Mouse (Mus musculus): Measurements from ENCODE around the gene C5ar2.
"Not testable (repeated sequence)": the region's sequence is repeated elsewhere in the genome, so short reads cannot be mapped to it uniquely, and the experiment has no call there.

C5ar2 gene

DNA sequence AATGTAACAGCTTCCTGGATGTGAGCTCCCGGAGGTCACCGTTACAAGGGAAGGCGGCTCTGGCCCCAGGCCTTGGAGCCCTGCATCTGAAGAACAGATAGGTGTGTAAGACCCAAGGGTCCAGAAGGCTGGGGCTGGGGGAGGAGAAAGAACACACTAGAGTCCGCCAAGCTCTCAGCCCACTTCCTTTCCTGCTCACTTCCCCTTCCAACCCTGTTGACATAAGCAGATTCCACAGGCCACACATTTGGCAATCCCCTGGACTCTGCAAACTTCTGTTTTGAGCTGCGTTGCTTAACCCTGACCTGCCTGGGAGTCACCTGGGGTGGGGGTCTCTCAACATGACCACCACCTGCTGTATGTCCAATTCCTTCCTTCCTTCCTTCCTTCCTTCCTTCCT is at the start of gene C5ar2:
TSS of gene C5ar2 (minus strand) at position 88 of the 400 bp plus-strand sequence.
- DNase-seq, result no peak

DNA sequence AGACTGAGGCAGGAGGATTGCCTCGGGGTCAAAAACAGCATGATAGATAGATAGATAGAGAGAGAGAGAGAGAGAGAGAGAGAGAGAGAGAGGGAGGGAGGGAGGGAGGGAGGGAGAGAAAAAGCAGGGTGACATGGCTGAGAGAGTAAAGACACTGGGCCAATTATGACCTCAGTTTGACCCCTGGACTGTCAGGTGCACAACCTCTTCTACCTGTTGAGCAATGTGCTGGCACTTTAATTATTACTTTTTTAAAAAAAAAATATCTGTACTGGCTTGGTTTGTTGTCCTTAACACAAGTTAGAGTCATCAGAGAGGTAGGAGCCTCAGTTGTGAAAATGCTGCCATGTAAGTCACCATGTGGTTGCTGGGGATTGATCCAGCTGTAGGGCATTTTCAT is 43.8 kb upstream of the C5ar2 start:
- DNase-seq, result no peak

DNA sequence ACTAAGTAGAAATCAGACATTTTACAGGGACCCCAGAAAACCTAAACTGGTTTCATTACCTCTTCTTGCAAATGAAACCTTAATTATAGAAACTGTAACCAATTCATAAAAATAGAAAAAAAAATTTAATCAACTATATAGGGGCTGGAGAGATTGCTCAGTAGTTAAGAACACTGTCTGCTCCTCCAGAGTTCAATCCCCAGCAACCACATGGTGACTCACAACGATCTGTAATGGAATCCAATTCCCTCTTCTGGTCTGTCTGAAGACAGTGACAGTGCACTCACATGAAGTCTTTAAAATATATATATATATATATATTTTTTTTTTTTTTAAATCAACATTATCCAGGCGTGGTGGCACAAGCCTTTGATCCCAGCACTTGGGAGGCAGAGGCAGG is 43.1 kb upstream of the C5ar2 start:
- no peak for DNase-seq

DNA sequence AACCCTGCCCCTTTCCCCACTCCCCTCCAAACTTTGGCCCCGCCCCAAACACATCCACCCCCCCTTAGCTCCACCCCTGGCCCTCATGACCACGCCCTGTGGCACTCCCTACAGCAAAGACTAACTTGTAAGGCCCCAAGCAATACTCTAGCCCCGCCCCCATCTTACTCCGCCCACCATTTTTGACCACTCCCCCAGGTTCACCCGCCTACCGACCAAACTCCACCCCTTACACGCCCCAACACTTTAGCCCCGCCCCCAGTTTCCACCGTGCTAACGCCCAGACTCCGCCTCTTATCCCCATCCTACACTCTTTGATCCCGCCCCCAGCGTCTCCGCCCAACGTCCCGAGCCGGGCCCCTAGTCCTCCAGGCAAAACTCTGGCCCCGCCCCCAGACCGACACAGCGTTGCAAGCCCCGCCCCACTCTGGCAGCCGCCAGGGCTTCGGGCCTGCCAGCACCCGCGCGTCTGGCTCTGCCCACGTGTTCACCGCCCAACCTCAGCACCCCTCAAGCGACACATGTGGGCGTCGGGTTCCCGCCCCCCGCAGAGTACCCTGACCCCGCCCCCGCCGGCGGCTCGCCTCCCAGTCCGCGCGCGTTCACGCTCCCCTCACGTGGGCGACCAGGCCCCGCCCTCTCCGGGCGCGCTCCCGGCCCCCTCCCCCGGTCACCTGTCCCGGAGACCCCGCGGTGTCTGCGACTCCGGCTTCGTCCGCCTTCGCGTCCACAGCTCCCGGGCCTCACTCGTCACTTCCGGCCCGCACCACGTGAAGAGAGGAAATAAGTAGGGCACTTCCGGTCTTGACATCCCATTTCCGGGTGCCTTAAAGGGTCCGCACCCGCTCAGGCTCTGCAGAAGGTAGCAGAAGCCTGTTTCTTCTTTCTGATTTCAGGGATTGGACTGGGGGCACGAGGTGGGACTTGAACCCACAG is 42.3 kb upstream of the C5ar2 start, which contains the start of gene Ccdc9:
TSS of gene Ccdc9 (minus strand) at position 770 of the 936 bp plus-strand sequence.
- peak; percentile 100 for DNase-seq

DNA sequence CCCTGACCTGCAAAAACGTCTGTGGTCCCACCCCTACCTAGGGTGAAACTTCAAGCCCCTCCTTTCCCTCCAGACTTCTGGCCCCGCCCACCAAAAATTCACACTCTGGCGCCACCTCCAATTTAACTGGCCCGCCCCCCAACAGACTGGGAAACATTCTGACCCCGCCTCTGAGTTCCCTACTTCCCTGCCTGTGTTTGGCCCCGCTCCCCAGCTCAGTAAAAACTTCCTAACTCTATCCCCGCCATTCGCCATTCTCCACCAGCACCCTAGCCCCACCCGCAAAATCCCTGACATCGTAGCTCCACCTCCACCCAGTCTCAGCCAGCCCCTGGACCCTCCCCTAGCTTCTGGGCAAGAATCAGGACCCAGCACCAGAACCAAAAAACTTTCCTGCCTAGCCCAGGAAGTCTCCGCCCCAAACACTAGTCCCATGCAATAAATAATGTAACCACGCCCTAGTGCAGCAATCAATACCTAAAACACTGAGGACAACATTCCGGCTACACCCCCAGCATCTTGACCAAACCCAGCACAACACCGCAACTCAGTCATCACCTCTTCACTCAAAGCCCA is 41.6 kb upstream of the C5ar2 start:
- peak; percentile 38 for DNase-seq

DNA sequence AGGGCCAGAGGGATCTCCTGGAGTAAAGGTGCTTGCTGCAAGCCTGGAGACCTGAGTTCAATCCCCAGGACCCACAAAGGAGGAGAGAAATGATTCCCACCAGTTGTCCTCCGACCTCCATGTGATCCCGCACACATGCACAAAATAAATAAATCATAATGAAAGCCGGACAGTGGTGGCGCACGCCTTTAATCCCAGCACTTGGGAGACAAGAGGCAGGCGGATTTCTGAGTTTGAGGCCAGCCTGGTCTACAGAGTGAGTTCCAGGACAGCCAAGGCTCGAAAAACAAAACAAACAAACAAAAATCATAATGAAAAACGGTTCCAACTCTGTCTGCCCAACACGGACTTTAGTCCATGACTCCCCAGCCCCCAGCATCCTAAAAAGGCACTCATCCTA is 41.0 kb upstream of the C5ar2 start:
- no peak for DNase-seq

DNA sequence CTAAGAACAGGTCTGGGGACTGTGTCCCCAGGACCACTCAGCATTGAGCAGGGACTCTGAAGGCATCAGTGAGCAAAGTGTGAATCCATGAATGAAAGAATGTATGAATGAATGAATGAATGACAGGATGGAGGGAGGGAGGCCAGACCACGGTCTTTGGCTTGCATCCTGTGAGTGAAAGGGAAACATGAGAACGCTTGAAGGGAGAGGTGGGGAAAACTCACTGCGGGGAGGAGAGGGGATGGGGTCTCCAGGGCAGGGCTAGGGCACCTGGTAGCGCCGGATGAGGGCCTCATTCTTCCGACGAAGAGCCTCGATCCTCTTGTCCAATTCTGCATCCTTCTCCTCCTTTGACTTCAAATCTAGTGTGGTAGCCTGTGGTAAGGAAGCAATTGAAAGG is 40.0 kb upstream of the C5ar2 start:
- DNase-seq, result no peak

DNA sequence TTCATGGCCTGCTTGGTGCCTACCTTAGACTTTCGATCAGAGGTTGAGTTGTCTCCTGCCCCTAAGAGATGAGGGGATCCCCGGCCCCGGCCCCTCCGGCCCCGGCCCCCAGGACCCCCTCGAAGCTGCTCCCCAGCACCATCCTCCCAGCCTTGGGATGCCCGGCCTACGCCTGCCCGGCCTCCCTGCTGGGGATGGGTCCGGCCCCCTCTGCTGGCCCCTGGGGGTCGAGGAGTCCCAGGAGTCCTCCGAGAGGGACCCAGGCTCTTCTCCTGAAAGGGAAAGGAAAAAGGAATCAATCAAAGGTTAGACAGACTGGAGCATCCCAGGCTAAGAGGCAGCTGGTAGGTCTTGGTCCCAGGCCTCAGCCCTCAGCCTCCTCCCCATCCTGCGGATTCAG is 38.4 kb upstream of the C5ar2 start:
- no peak for DNase-seq

DNA sequence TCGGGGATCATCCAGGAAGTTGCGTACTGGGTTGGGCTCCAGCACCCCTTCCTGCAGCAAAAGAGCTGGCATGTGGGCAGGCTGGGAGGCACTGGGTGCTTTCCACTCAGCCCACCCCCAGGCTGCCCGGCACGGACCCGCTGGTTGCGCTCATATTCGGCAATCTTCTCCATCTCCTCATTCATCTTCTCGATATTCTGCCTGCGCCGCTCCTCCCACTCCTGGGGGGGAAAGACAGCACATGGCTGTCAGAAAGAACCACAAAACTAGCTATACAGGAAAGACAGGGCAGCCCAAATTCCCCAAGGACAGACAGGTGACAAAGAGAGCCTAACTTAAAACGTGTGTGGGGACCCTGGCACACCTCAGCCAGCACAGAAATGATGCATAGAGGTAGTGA is 36.8 kb upstream of the C5ar2 start:
- DNase-seq, result no peak

DNA sequence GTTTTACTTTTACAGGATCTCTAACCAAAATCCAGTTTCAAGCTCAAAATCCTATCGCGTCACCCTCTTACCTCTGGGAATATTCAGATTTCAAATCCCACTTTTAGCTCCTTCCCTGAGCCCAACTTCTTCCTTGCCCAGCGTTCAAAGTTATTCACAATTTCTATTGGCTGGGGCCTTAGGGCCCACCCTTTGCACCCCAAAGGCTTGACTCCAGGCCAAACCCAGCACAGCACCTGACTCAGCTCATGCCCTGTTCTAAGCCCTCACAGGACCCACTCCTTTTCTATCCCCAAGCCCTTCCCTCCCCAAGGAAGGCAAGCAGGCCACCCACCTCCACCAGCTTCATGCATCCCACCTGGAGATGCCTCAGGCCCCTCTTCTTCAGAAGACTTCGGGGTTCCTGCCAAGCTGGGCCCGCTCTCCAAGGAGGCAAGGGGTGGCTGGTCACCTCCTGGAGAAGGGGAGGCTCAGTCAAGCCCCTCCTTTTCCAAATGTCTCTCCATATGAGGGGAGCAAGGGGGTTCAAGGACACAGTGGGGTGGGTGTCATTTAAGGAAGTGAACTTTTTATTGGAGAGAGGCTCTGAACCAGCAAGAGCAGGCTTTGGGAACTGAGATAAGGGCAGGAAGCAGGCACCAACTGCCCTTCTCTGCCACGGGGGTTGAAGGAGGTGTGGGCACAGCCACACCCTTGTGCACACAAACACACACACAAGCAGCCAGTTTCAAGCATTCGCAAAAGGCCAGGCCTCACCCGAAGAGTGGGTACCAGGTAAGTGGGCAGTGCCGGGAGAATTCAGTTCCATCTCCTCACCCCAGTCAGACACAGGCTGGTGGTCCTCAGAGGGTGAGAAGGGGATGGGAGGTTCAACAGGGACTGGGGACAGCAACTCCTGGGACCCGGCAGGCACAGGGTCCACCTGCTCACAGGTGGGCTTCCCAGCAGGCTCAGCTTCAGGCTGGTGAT is 31.3 kb upstream of the C5ar2 start:
- DNase-seq, result no peak

DNA sequence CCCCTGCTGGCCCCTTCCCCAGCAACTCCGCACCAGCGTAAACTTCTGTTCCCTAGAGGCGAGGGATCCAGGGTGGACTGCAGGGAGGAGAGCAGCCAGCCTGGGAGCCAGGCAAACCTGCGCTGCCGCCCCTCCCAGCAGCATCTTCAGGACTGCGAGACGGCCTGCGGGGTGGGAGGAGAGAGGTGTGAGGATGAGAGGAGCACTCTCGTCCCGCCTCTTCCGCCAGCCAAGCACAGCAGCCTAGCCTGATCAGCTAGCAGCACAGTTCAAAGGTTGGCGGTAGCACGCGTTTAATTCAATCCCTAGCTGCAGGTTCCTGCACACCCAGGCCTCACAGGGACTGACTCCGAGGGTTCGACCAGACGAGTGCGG is 29.8 kb upstream of the C5ar2 start:
- DNase-seq, result peak; percentile 50

DNA sequence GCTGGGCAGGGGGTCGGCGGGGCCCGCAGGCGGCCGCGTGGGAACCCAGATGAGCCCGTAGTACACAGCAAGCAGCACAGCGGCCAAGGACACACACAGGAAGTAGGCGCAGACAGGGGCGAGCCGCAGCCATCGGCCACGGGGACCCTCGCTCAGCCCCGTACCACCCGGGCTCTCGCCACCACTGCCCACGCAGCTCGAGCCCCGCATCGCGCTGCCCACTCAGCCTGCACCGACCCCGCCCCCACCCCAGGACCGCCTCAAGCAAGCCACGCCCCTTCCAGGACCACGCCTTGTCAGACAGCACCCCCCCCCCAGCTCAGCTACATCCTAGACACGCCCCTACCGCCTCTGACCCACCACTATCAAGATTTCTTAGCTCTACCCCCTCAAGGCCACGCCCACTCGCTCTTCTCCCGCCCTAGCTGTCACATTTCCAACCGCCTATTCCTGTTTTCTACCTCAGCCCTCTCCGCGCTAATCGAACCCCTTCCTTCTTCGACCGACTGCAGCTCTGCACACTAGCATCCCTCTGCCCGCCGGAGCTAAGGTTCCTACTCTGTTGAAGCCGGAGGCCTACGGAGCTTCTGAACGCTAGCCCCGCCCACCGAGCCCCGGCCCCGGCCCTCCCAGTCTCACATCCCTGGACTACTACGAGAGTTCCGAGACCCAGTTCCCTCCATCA is 29.3 kb upstream of the C5ar2 start, which contains the start of gene Inafm1:
TSS of gene Inafm1 (minus strand) at position 537 of the 685 bp plus-strand sequence.
- DNase-seq, result peak; percentile 83

DNA sequence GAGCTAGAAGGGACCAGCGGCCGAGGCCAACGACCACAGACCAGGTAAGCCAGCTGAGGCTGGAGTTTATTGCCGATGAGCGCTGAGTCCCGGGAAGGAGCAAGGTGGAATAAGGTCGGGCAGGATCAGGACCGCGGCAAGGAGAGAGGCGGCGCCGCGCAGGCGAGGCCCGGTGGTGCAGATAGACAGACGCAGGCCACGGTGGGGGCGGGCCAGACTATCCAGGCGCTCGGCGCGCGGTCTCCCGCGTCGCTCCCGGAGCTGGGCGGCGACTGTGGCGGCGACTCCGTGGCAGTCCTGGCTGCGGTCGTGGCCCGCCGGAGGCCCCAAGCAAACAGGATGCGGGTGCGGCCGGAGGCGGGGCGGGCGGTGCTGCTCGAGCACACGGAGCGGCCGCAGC is 28.7 kb upstream of the C5ar2 start:
- DNase-seq, result peak; percentile 75

DNA sequence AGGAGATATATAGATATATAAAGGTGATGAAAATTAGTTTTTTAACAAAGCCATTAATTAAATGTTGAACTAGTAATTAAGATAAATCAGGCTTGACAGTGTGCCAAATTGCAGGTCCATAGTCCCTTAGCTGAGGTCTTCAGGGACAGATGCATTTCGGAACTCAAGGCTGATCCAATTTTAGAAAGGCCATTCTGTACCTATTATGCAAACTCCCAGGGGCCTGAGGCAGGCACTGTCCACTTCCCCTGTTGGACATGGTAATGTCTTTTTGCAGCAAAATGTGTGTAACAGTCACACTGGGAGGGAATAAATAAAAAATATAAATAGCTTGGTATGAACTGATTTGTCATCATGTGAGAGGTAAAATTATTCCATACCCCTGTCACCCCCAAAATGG is 27.2 kb upstream of the C5ar2 start:
- DNase-seq, result no peak

DNA sequence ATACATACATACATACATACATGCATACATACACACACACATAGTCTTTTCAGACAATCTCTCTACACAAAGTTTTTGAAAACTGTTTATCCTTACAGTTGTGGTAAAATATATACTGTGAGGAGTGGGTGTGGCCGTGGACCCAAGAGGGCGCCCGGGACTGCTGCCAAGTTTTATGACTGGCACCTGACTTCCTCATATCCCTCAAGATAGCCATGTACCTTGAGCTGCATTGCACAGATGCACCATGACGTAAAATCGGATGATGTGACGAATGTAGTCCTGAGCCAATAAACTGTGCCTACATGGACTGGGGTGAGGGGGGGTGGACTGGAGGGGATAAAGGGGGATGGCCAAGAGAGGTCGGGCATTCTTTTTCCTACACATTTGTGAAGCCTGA is 22.6 kb upstream of the C5ar2 start:
- not testable (repeated sequence) for DNase-seq

DNA sequence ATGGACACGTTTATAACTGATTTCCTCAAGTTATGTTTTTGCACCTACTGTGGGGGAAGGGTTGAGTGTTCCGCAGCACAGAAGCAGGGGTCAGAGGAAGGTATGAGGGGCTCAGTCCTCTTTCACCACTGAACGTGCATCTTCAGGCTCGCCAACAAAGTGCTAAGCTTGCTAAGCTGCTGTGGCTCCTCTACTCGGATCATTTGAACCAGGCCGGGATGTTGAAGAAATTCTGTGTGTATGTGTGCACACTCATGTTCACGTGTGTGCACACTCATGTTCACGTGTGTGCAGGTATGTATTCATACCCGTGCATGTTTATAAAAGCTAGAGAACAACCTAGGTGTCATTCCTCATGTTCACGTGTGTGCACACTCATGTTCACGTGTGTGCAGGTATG is 21.9 kb upstream of the C5ar2 start:
- no peak for DNase-seq

DNA sequence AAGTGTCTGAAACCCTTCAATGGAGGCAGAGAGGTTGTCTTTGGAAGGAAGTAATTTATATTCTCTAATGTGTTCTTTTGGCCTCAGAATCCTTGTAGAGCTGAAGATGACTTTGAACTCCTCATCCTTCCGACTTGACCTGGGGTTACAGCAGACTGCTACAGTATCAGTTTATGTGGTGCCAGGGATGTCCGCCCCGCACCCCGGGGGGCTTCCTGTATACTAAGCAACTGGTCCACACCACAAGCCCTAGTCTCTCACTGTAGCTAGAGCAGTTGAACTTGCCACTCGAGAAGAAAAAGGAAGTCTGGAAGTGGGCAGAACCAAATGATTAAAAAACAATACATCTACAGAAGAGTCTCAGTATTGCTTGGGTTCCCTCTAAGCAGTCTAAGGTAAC is 19.9 kb upstream of the C5ar2 start:
- DNase-seq, result no peak

DNA sequence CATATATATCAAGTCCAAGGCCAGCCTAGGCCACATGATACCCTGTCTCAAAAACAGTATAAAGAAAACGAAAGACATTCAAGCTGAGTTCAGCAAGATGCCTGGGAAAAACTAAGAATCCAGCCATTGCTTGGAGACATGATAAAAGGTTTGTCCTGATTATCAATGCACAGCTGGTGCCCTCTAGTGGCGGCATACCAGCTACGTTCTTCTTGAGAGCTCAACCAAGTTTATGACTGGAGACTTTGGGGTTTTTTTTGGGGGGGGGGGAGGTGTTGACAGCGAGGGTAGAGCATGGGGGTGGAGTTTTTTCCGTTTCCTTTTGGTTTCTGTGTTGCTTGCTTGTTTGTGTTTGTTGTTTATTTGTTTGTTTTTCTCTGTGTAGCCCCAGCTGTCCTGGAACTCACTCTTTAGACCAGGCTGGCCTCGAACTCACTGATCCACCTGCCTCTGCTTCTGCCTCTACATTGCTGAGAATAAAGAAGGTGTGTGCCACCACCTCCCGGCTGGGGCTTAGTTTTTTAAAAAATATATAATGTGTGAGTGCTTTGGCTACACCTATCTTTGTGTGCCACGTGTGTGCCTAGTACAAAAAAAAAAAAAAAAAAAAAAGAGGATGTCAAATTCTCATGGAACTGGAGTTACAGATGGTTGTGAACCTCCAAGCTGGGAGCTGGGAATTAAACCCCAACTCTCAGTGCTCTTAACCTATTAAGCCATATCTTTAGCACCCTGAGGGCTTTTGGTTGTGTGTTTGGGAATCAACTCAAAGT is 19.2 kb upstream of the C5ar2 start:
- DNase-seq, result peak; percentile 93

DNA sequence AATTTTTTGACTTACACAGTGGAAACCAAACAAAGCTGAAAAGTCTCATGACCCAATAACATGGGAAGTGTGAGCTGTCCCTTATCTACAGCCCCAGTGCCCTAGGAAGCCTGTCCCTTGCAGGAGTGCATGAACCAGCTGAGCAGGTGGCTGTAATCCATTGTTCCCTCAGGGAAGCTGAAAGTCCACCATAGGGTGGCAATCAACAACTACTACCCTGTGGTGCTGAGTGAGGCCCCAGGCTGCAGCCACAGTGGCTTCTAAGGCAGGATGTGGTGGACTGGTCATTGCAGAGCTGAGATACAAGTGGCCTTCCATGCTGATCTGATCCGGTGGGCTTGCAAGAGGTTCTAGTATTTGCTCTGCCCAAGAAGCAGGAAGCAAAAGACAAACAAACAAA is 17.1 kb upstream of the C5ar2 start:
- no peak for DNase-seq

DNA sequence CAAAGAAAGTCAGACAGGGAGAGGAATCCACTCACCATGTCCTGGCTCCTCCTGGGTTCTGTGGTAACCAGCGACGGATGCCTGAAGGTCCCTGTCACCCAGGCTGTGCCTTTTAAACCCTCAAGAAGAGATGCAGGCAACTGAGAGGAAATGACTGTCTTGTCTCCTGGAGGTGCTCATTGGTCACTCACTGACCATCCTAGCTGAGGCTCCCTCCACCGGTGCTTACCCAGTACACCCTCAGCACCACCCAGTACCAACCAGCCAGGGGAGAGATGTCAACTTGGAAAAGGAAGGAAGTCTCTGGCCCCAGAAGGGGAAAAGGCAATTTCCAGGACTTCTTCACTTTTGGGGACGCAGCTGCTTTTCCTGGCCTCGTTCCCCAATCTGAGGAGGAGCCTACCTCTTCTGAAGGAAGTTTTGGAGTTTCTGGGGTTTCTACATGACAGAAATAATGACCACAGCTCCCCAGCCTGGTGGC is 15.2 kb upstream of the C5ar2 start, which contains the start of gene C5ar1:
TSS of gene C5ar1 (minus strand) at position 431 of the 481 bp plus-strand sequence.
- DNase-seq, result no peak

DNA sequence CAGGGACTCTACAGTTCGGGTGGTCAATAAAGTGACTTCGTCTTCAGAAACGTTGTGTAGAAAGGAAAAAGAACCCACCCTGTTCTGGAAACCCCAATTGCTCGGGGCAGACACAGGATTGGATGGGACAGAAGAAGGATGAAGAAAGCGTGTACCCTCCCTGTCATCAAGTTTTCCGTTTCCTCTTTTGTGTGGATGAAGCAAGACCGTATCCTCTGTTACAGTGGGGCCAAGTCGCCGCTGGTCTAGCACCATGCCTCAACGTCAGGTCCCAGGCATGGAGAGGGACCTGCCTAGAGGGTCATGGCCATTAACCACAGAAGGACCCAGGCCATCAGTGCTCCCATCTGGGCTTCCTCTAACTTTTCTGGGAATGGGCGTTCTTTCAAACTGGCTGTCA is 13.9 kb upstream of the C5ar2 start:
- no peak for DNase-seq

All from right cerebral cortex, postnatal 14 days (tissue).